Mouse (Mus musculus): ENCODE results near the gene Dmc1. TPM values are rescaled to one million over a fixed set of nuclear protein-coding genes. Genes with fewer than 3 reads are reported as not detected.

The Dmc1 gene
- total RNA-seq (2017): 2.4 and 2.8 TPM in 2 replicates

DNA sequence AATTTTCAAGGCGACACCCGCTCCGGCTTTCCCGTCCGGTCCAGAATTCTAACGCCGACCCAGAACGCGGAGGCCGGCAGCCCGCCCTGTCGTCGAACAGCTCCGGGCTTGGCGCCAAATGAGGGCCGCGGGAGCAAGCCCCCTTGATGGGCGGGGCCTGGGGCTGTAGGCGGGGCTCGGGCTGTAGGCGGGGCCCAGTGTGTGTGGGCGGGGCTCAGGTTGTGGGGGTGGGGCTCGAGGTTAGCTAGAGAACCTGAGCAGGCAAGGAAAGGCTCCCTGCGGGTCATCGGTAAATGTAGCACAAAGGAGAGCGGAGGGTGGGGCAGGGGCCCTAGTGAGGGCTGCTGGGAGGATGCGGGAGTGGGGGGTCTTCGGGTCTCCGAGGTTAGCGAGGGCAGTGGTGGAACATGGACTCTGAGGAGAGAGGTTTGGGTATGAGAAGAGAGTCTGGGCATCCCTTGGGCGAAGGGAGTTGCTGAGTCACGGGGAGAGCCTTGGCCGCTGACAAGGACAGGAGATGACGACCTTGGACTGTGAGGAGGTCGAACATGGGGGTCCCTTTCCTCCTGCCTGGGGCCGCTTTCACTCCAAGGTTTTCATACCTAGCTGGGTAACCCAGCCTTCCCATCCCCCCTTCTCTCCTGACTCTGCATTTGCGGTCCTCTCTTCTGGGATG is at the start of gene Dmc1:
TSS of gene Dmc1 (minus strand) at position 120 of the 676 bp plus-strand sequence.
- ATAC-seq (replicated peaks in 1 of 2; ENCODE audit: insufficient read depth in 1 of 2, low FRiP score in 2 of 2, low TSS enrichment in 1 of 2, low read depth in 1 of 2, poor library complexity in 2 of 2, severe bottlenecking in 2 of 2): peak; percentile 22 to 62; a peak in 3 of 4 replicates

DNA sequence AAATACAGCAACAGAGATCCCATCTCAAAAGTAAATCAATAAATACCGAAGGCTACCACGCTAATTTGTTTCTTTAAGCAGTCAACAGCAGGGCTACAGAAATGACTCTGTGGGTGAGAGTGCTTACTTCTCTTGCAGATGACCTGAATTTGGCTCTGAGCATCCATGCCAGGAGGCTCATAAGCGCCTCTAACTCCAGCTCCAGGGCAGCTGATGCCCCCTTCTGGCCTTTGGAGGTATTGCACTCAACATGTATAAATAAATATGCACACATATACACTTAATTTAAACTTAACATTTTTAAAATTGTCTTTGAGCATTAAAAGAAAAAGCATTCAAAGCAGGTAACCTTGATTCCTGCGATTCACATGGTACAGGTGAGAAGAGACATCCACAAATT is 46.6 kb upstream of the Dmc1 start:
- ATAC-seq (replicated peaks in 1 of 2; ENCODE audit: insufficient read depth in 1 of 2, low FRiP score in 2 of 2, low TSS enrichment in 1 of 2, low read depth in 1 of 2, poor library complexity in 2 of 2, severe bottlenecking in 2 of 2): no peak

DNA sequence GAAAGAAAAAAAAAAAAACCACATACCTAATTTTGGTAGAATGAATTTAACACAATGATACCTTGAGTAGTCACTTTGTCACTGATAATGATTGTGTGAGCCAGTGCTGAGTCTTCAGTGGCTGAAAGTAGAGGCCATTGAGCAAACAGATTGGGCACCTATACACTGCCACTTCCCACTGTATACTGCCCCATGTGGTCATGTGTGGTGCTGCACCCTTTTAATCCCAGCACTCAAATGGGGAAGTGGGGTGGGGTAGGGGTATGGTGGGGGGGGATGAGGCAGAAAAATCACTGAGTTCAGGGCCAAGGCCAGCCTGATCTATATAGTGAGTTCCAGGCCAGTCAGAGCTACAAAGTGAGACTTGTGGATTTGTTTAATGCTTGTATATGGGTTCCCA is 45.7 kb upstream of the Dmc1 start:
- ATAC-seq (replicated peaks in 1 of 2; ENCODE audit: insufficient read depth in 1 of 2, low FRiP score in 2 of 2, low TSS enrichment in 1 of 2, low read depth in 1 of 2, poor library complexity in 2 of 2, severe bottlenecking in 2 of 2): peak; percentile 81 to 94

DNA sequence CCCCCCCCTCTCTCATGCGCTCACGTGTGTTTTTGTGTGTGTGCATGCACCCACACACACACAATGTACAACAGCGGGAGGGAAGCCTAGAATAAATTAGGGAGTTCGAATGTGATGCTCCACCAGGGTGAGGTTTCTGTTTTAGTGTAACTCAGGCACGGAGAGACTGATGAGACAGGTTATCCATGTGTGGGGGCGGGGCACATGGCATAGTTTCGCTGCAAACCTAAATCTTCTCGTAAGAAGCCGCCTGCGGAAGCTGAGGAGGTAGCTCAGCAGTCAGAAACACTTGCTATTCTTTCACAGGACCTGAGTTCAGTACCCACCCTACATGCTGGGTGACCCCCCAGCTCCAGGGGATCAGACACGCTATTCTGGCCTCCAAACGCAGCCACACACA is 43.2 kb upstream of the Dmc1 start:
- ATAC-seq (replicated peaks in 1 of 2; ENCODE audit: insufficient read depth in 1 of 2, low FRiP score in 2 of 2, low TSS enrichment in 1 of 2, low read depth in 1 of 2, poor library complexity in 2 of 2, severe bottlenecking in 2 of 2): no peak

DNA sequence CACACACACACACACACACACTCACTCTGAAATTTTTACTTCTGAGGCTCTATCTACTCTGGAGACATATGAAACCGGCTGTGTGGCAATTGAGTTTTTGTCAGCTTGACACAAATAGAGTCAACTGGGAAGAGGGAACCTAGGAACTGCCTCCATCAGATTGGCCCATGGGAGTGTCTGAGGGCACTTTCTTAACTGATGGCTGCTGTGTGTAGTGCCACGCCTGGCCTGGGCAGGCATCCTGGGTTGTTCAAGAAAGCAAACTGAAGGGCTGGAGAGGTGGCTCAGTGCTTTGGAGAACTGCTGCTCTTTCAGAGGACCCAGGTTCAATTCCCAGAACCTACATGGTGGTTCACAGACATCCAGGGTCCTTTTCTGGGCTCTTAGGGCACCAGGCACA is 40.6 kb upstream of the Dmc1 start:
- ATAC-seq (replicated peaks in 1 of 2; ENCODE audit: insufficient read depth in 1 of 2, low FRiP score in 2 of 2, low TSS enrichment in 1 of 2, low read depth in 1 of 2, poor library complexity in 2 of 2, severe bottlenecking in 2 of 2): no peak

DNA sequence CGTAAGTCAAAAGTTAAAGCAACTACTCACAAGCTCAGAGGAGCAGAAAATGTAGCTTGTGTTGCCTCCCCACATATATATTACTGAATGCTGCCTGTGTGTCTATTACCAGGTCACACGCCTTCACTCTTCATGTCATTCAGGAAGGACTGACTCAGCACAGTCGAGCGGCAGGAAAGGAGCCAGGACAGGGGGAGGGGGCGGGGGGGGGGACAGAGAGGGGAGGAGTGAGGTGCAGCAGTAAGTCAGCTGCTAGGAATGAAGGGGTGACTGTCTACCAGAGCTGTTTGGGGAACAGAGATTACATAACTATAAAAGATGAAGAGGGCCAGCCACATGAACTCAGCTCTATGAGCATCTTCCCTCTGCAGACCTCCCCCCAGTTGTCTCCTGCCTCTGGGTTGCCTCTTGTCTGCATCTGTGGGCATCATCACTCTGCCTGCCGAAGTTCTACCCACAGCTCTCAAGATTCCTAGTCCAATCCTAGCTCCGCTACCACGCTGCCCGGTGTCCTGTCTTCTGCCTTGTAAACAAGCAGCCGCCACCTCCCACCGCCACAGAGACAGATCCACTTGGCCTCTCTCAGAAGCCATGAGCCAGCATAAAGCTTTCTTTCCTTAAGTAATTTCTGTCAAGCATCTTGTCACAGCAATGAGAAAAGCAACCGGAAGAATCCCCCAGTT is 36.4 kb upstream of the Dmc1 start:
- ATAC-seq (replicated peaks in 1 of 2; ENCODE audit: insufficient read depth in 1 of 2, low FRiP score in 2 of 2, low TSS enrichment in 1 of 2, low read depth in 1 of 2, poor library complexity in 2 of 2, severe bottlenecking in 2 of 2): peak in 1 of 2 experiments; percentile 65; a peak in 2 of 4 replicates

DNA sequence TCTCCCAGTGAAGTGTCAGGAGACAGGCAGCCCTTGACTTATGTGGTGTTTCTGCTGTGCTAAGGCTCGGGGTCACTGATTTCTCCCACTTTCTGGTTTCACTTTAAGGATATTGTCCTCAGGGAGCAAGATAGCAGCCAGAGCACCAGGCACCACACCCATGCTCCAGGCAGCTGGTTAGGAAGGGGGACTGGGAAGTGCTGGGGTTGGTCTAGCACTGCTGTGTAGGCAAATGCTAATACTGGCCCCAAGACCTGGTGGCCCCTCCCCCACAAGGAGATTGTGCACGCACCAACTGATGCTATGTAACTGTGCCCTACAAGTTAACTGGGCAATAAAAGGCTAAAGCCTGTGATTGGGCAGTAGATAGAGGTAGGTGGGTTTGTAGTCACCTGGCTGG is 25.6 kb upstream of the Dmc1 start:
- no peak for ATAC-seq (replicated peaks in 1 of 2; ENCODE audit: insufficient read depth in 1 of 2, low FRiP score in 2 of 2, low TSS enrichment in 1 of 2, low read depth in 1 of 2, poor library complexity in 2 of 2, severe bottlenecking in 2 of 2)

DNA sequence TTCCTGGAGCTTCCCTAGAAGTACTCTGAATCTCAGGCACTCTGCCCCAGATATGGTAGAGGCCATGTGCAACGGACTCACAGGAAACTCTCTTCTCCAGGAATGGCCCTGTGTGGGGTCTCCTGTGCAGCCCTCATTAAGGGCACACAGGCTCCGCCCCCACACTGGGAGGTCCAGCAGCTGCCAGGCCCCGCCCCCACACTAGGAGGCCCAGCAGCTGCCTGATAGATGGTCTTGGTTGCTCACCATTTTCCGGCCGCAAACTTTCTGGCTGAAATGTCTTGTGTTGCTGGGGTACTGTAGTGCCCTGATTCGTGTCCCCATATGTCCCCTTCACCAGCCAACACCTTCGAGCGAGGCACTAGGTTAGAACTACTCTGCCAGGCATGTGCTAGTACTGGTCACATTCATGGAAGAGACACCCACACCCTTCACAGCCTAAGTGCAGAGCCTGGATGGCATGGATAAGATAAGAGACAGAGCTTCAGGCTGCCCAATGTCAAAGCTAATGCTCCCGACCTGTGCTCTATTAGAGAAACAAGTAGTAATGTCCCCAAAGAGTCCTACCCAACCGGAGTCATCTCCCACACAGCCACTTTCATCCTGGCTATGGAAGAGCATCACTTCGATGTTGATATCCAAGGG is 15.0 kb upstream of the Dmc1 start:
- no peak for ATAC-seq (replicated peaks in 1 of 2; ENCODE audit: insufficient read depth in 1 of 2, low FRiP score in 2 of 2, low TSS enrichment in 1 of 2, low read depth in 1 of 2, poor library complexity in 2 of 2, severe bottlenecking in 2 of 2)

DNA sequence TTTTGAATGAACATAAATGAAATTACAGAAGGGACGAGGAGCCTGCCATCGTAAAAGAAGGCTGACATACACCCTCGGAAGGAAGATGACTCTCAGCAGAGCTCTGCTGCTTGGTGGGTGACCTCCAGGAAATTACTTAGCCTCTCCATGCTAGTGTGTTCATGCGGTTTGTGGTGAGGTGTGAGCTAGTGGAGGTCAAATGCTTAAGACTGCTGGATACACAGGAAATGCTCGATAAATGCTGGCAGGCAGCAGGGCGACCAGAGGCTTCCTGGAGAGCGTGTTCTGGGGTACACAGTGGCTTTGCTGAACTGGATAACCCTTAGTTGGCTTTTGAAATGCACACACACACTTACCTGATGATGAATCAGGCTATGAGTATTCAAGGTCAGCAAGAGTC is 13.5 kb upstream of the Dmc1 start:
- peak; percentile 37 to 74; a peak in 3 of 4 replicates for ATAC-seq (replicated peaks in 1 of 2; ENCODE audit: insufficient read depth in 1 of 2, low FRiP score in 2 of 2, low TSS enrichment in 1 of 2, low read depth in 1 of 2, poor library complexity in 2 of 2, severe bottlenecking in 2 of 2)

DNA sequence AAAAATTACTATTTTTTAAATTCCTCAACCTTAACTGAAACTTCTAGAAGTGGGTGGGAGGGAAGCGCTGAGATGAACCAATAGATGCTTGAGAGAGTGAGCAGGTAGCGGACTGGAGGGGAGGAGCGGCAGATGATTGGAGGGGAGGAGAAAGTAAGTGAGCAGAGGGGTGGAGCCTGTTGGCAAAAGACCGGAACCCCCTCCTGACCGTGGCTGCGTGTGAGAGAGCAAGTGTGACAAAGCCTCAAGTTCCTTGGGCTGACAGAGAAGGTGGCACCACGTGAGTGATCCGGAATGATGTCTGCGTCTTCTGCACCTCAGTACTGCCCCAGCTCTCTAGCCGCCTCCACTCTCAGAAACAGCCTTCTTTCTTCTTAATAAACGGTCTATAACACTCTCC is 12.2 kb upstream of the Dmc1 start:
- ATAC-seq (replicated peaks in 1 of 2; ENCODE audit: insufficient read depth in 1 of 2, low FRiP score in 2 of 2, low TSS enrichment in 1 of 2, low read depth in 1 of 2, poor library complexity in 2 of 2, severe bottlenecking in 2 of 2): no peak

DNA sequence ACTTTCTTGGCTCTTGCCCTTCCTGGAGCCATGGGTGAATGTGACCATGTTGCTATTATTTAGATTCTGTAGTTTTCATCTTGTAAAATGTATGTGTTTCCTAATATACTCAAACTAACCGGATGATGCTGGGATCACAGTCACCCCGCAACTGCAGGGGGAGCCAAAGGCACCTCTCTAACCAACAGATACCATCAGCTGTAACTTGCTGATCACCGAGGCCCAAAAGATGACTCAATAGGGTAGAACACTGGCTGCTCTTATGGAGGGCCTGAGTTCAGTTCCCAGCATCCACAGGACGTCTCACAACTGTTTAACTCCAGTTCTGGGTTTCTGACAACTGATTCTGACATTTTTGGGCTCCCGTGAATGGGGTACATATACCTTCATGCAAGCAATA is 11.8 kb upstream of the Dmc1 start:
- no peak for ATAC-seq (replicated peaks in 1 of 2; ENCODE audit: insufficient read depth in 1 of 2, low FRiP score in 2 of 2, low TSS enrichment in 1 of 2, low read depth in 1 of 2, poor library complexity in 2 of 2, severe bottlenecking in 2 of 2)

DNA sequence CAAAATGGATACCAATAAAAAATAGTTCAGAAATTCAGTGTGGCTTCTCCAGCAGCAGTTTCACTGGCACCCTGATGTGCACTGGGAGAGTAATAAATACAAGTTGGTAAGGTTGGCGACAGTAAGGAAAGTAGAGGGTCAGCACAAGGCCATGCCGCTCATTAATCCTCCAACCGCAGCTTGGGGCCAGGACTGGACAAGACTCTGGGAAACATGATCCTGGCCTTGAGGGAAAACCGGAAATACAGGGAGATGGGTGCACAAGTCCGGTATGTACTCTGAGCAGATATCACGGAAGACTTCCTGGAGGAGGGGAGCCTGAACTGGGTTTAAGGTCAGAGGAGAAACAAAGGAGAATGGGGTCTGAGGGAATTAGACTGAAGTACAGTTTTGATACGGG is 10.6 kb upstream of the Dmc1 start:
- ATAC-seq (replicated peaks in 1 of 2; ENCODE audit: insufficient read depth in 1 of 2, low FRiP score in 2 of 2, low TSS enrichment in 1 of 2, low read depth in 1 of 2, poor library complexity in 2 of 2, severe bottlenecking in 2 of 2): no peak

DNA sequence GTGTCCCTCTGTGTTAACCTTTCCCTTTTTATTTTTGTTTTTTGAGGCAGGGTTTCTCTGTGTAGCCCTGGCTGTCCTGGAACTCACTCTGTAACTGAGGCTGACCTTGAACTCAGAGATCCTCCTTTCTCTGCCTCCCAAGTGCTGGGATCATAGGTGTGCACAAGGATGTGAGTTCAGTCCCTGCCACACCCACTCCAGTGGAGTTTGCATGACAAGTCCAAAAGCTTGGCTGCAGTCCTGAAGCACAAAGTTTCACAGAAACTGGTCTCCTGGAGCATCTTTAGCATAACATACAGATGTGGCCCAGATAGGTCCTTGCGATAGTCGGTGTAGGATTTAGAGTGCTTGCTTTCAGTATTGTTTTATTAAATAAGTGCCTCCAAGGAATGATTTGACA is 4.3 kb upstream of the Dmc1 start:
- ATAC-seq (replicated peaks in 1 of 2; ENCODE audit: insufficient read depth in 1 of 2, low FRiP score in 2 of 2, low TSS enrichment in 1 of 2, low read depth in 1 of 2, poor library complexity in 2 of 2, severe bottlenecking in 2 of 2): no peak

DNA sequence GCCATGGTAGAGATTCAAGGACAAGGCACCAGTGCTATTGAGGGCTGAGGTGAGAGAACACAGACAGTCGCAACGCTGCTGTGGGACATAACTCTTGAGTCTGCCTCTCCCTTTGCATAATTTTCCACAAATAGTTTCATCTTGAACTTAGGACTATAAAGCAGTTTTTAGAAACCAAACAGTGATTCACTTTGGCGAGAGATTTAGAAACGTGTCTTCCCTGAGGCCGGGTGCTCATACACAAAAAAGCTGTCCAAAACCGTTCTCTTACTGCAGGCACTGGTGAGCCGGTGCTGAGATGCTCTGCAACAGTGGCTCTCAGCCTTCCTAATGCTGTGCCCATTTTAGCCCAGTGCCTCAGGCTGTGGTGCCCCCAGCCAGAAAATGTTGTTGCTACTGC is 3.3 kb upstream of the Dmc1 start:
- no peak for ATAC-seq (replicated peaks in 1 of 2; ENCODE audit: insufficient read depth in 1 of 2, low FRiP score in 2 of 2, low TSS enrichment in 1 of 2, low read depth in 1 of 2, poor library complexity in 2 of 2, severe bottlenecking in 2 of 2)

DNA sequence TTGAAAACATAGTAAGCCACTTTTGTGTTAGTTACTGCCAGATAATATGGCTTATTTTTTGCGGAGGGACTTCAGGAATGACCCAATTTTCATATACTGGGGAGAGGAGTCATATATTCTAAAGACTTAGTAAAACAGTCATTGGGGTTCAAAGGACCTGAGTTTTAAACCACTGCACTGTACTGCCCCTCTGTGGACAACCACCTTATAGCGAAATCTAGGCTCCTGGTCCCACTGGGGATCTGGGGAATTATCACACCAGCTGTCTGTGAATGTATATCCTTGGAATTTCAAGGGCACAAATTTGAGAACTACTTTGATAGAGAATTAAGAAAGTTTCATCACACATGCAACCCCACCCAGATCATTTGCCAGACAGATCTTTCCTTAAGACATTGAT is 2.8 kb upstream of the Dmc1 start:
- 0 out of 4 replicates have a peak, but pooled peaks of 1 of the 2 experiments have one; percentile 22 for ATAC-seq (replicated peaks in 1 of 2; ENCODE audit: insufficient read depth in 1 of 2, low FRiP score in 2 of 2, low TSS enrichment in 1 of 2, low read depth in 1 of 2, poor library complexity in 2 of 2, severe bottlenecking in 2 of 2)

DNA sequence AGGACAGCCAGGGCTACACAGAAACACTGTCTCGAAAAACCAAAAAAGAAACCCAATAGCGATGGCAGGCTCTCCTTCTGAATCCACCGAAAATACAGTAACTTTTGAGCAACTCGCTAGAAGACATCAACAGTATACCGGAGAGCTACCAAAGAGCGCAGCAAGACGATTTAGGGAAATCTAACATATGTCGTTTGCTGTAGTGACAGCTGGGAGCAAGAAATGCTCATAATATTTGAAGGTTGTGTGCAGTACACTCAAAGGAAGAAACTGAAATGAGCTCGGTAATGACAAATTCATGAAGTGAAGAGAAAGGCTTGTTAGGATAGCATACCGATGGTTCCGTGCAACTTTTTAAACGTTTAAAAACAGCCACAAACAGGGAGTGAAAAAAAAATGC is 1.3 kb upstream of the Dmc1 start:
- ATAC-seq (replicated peaks in 1 of 2; ENCODE audit: insufficient read depth in 1 of 2, low FRiP score in 2 of 2, low TSS enrichment in 1 of 2, low read depth in 1 of 2, poor library complexity in 2 of 2, severe bottlenecking in 2 of 2): no peak

DNA sequence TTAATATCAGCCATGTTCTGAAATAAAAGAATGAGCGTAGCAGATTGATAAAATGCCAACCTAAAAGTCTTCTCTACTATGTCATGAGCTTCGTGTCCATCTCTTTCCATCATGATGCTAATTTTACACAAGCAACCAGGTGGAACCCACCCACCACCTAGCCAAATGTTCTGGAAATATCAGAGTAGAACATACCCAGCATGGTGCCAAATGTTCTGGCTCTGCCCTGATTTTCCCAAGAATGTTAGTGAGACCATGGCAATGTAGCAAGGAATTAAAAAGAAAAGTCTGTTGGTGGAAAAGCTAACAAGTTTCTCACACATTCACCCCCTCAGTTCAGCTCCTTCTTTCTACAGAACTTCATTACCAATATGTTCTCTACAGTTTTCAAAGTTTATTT is 4.7 kb downstream of the Dmc1 start:
- ATAC-seq (replicated peaks in 1 of 2; ENCODE audit: insufficient read depth in 1 of 2, low FRiP score in 2 of 2, low TSS enrichment in 1 of 2, low read depth in 1 of 2, poor library complexity in 2 of 2, severe bottlenecking in 2 of 2): no peak

DNA sequence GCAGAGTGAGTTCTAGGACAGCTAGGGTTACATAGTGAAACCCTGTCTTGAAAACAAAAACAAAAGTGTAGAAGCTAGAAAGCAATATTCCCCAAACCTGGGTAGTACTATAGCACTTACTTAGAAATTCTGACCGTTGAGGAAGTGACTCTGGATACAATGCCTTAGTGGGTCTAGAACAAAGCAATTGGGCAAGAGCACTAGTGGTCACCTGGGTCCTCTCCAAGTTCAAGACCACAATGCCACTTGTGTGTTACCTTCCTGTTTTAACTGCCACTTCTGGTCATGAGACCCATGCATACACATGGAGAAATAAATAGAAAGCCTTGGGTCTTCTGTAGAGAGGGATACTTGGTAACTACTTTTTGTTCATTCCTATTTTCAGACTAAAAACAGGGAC is 6.2 kb downstream of the Dmc1 start:
- no peak for ATAC-seq (replicated peaks in 1 of 2; ENCODE audit: insufficient read depth in 1 of 2, low FRiP score in 2 of 2, low TSS enrichment in 1 of 2, low read depth in 1 of 2, poor library complexity in 2 of 2, severe bottlenecking in 2 of 2)

DNA sequence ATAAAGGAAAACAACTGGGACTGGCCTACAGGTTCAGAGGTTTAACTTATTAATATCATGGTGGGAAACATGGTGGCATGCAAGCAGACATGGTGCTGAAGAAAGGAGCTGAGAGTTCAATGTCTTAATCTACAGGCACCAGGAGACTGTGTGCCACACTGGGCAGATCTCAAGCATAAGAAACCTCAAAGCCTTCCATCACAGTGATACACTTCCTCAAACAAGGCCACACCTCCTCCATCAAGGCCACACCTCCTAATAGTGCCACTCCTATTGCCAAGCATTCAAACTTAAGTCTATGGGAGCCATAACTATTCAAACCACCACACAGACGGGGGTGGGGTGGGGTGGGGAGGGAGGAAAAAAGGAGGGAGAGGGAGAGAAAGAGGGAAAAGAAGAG is 23.3 kb downstream of the Dmc1 start:
- ATAC-seq (replicated peaks in 1 of 2; ENCODE audit: insufficient read depth in 1 of 2, low FRiP score in 2 of 2, low TSS enrichment in 1 of 2, low read depth in 1 of 2, poor library complexity in 2 of 2, severe bottlenecking in 2 of 2): no peak

All from hematopoietic stem cell, adult 5-6 weeks (primary cell).